ENCODE assay signal across 21 mouse cellular contexts in genomic region chr3:132772054-132772453, GRCm38 (mm10).
DNase-seq lines count a peak whose midpoint lies in the region; ATAC-seq and TF ChIP-seq lines count a peak whose summit lies in the region.
"Had no signal": no experiment of that assay in that cellular context is flagged by ENCODE, and none has a peak within 500 bp of the region (broad histone marks: within the 10 kb centered on the region; RNA-seq: fewer than 3 reads in every experiment).

No protein-coding gene starts in this region.

- H3K27ac ChIP-seq in hindbrain, embryonic 10.5 days: no peak overlapping the region
- no peak overlapping the region for H3K27ac ChIP-seq in hindbrain, embryonic 14.5 days
- no peak overlapping the region for H3K27ac ChIP-seq in kidney, postnatal 0 days
- no peak overlapping the region for H3K27ac ChIP-seq in midbrain, embryonic 13.5 days
- H3K27ac ChIP-seq: gastrocnemius, adult 2 months; hindbrain, postnatal 0 days; limb, embryonic 10.5 days had no signal

- no peak overlapping the region for H3K9ac ChIP-seq in hindbrain, embryonic 14.5 days
- no peak overlapping the region for H3K9ac ChIP-seq in kidney, postnatal 0 days (ENCODE audit: low read depth, low read length)
- no peak overlapping the region for H3K9ac ChIP-seq in midbrain, embryonic 13.5 days (replicated peaks)
- H3K9ac ChIP-seq: liver, postnatal 0 days had no signal

- H3K36me3 ChIP-seq in hindbrain, embryonic 10.5 days: 0 out of 2 replicates have a peak, but pooled peaks cover 3% of the 10 kb centered on the region
- 0 out of 2 replicates have a peak, but pooled peaks cover 13% of the 10 kb centered on the region for H3K36me3 ChIP-seq in hindbrain, embryonic 14.5 days (replicated peaks; ENCODE audit: control insufficient read depth, insufficient read depth)
- peaks cover 4% of the 10 kb centered on the region; the same call in 1 of the 2 replicates for H3K36me3 ChIP-seq in kidney, postnatal 0 days (ENCODE audit: insufficient read depth, low read length)
- peaks cover 3% of the 10 kb centered on the region; the same call in 1 of the 2 replicates for H3K36me3 ChIP-seq in midbrain, embryonic 13.5 days
- H3K36me3 ChIP-seq: limb, embryonic 10.5 days had no signal

- H3K9me3 ChIP-seq in hindbrain, embryonic 10.5 days: no peaks in the 10 kb centered on the region
- H3K9me3 ChIP-seq in hindbrain, embryonic 14.5 days (ENCODE audit: control insufficient read depth, low read length): no peaks in the 10 kb centered on the region
- no peaks in the 10 kb centered on the region for H3K9me3 ChIP-seq in kidney, postnatal 0 days (replicated peaks; ENCODE audit: low read length)
- H3K9me3 ChIP-seq in midbrain, embryonic 13.5 days: no peaks in the 10 kb centered on the region
- H3K9me3 ChIP-seq: limb, embryonic 10.5 days had no signal

- no peak overlapping the region for H3K4me3 ChIP-seq in hindbrain, embryonic 10.5 days
- no peak overlapping the region for H3K4me3 ChIP-seq in hindbrain, embryonic 14.5 days (replicated peaks; ENCODE audit: low read length)
- H3K4me3 ChIP-seq in kidney, postnatal 0 days (replicated peaks; ENCODE audit: low read depth, low read length): no peak overlapping the region
- no peak overlapping the region for H3K4me3 ChIP-seq in midbrain, embryonic 13.5 days (replicated peaks)
- H3K4me3 ChIP-seq: gastrocnemius, adult 2 months; limb, embryonic 10.5 days had no signal

- ATAC-seq in hindbrain, embryonic 14.5 days (ENCODE audit: low FRiP score): no peak; the same call in 1 of the 2 replicates
- no peak for ATAC-seq in kidney, postnatal 0 days (replicated peaks; ENCODE audit: low FRiP score, low read depth)
- ATAC-seq in midbrain, embryonic 13.5 days: peak; percentile 70; the same call in 1 of the 2 replicates
- ATAC-seq: hindbrain, postnatal 0 days; intestine, postnatal 0 days; liver, postnatal 0 days had no signal

- no peak for TF ChIP-seq CTCF in kidney, postnatal 0 days (IDR thresholded peaks at IDR 0.05; ENCODE audit: low read depth)
- TF ChIP-seq CTCF in brain, embryonic 14.5 days (IDR thresholded peaks at IDR 0.05; ENCODE audit: borderline replicate concordance, extremely low read depth, insufficient read depth, insufficient read length): no peak

- DNase-seq in hindbrain, embryonic 10.5 days (ENCODE audit: low spot score): peak; percentile 15
- DNase-seq in hindbrain, embryonic 14.5 days (ENCODE audit: low spot score): no peak
- DNase-seq in kidney, postnatal 0 days (ENCODE audit: low spot score): peak; percentile 3
- no peak for DNase-seq in kidney, adult 9 months
- DNase-seq in brain, embryonic 14.5 days (ENCODE audit: low read depth): peak; percentile 18
- DNase-seq in gastrocnemius, postnatal 25 days: no peak
- DNase-seq: adrenal gland, postnatal 25 days; B cell, adult 2 months; cerebellum, adult 11-12 months; gastrocnemius, adult 2 months; heart, postnatal 10 days; layer of hippocampus, adult 9-11 months; liver, postnatal 0 days; lung, postnatal 14 days; right cerebral cortex, postnatal 4 days; thymus, adult 2 months had no signal

- H3K4me2 ChIP-seq in hindbrain, embryonic 14.5 days (replicated peaks): no peak overlapping the region
- no peak overlapping the region for H3K4me2 ChIP-seq in kidney, postnatal 0 days (ENCODE audit: low read length)
- H3K4me2 ChIP-seq in midbrain, embryonic 13.5 days (replicated peaks): no peak overlapping the region
- H3K4me2 ChIP-seq: heart, embryonic 11.5 days had no signal

- H3K27me3 ChIP-seq in hindbrain, embryonic 10.5 days (ENCODE audit: insufficient read depth, poor library complexity, severe bottlenecking): no peaks in the 10 kb centered on the region
- H3K27me3 ChIP-seq in hindbrain, embryonic 14.5 days (ENCODE audit: control insufficient read depth, insufficient read depth, low read length): no peaks in the 10 kb centered on the region
- no peaks in the 10 kb centered on the region for H3K27me3 ChIP-seq in kidney, postnatal 0 days (ENCODE audit: insufficient read depth, low read length)
- no peaks in the 10 kb centered on the region for H3K27me3 ChIP-seq in midbrain, embryonic 13.5 days

- H3K4me1 ChIP-seq in hindbrain, embryonic 10.5 days (replicated peaks): peaks cover 7% of the 10 kb centered on the region
- no peaks in the 10 kb centered on the region; the same call in 1 of the 2 replicates for H3K4me1 ChIP-seq in hindbrain, embryonic 14.5 days (replicated peaks; ENCODE audit: control insufficient read depth, insufficient read depth, low read length)
- no peaks in the 10 kb centered on the region for H3K4me1 ChIP-seq in kidney, postnatal 0 days (replicated peaks; ENCODE audit: insufficient read depth, low read length)
- H3K4me1 ChIP-seq in midbrain, embryonic 13.5 days (replicated peaks): peaks cover 3% of the 10 kb centered on the region; the same call in 1 of the 2 replicates
- H3K4me1 ChIP-seq: limb, embryonic 10.5 days had no signal

- no peak for TF ChIP-seq POLR2A in brain, embryonic 14.5 days (IDR thresholded peaks at IDR 0.05; ENCODE audit: borderline replicate concordance, extremely low read depth, insufficient read depth, insufficient read length, poor library complexity, severe bottlenecking)

- WGBS in hindbrain, embryonic 10.5 days: 47% methylated on average over 7 of the region's 7 CpGs
- 29% methylated on average over 7 of the region's 7 CpGs for WGBS in hindbrain, embryonic 14.5 days
- WGBS in kidney, postnatal 0 days: 60% methylated on average over 7 of the region's 7 CpGs
- 32% methylated on average over 7 of the region's 7 CpGs for WGBS in midbrain, embryonic 13.5 days

Comparison
In these comparisons a context has a peak if more than half of its experiments do, and no peak if none do; other contexts are left out.
1. DNase-seq: peak in hindbrain, embryonic 10.5 days (single experiment), kidney, postnatal 0 days (single experiment) and brain, embryonic 14.5 days (single experiment); none in hindbrain, embryonic 14.5 days (single experiment), kidney, adult 9 months (single experiment) and gastrocnemius, postnatal 25 days (single experiment).